Mouse (Mus musculus) bone marrow, adult 2 months (tissue): ENCODE measurements around the gene Usp2. TPM values are rescaled to one million over a fixed set of nuclear protein-coding genes. Genes with fewer than 3 reads are reported as not detected.

Experiments
- H3K27ac ChIP-seq: fragments of 200-500 bp; 2 replicates; pipeline ENCODE4 v1.5.1; 2012; ENCODE audit warnings: low read depth, mild to moderate bottlenecking, control low read depth, inconsistent platforms, low read length; ENCODE audit not compliant: control insufficient read depth, poor library complexity, insufficient read depth
- H3K4me1 ChIP-seq: fragments of 200-500 bp; 2 replicates; pipeline ENCODE4 v1.6.1; 2011; ENCODE audit warnings: low read length; ENCODE audit not compliant: control insufficient read depth, insufficient read depth
- H3K4me3 ChIP-seq: fragments of 200-500 bp; replicated peaks from 2 replicates; pipeline ENCODE3; 2011; ENCODE audit warnings: mild to moderate bottlenecking, low read depth, low read length, control low read depth; ENCODE audit not compliant: control insufficient read depth
- CTCF ChIP-seq: fragments of 200-500 bp; IDR thresholded peaks from 2 replicates; pipeline ENCODE4 v1.5.1; 2011; ENCODE audit warnings: low read length, control low read depth; ENCODE audit not compliant: control insufficient read depth, insufficient read depth
- POLR2A ChIP-seq: fragments of 200-500 bp; IDR thresholded peaks from 2 replicates; pipeline ENCODE4 v1.6.1; 2011; ENCODE audit warnings: low read depth, mild to moderate bottlenecking, control low read depth, low read length, borderline replicate concordance; ENCODE audit not compliant: control insufficient read depth
- WGBS: fragments of 180-500 bp; shearing (Covaris S2); methylation state at CpG from one replicate; pipeline ENCODE4 v1.1.7; 2018; 5-methylcytosine and 5-hydroxymethylcytosine counted together
- polyA plus RNA-seq: library from polyadenylated mRNA; stranded (reverse); fragments of >200 nt; gene quantifications from 2 replicates; pipeline ENCODE4 v1.2.4, GENCODE M21; 2011; ENCODE audit warnings: low replicate concordance; ENCODE audit not compliant: missing spikeins, insufficient read depth, insufficient read length

Usp2 gene
- polyA plus RNA-seq, 1 experiment: 2.6 TPM

DNA sequence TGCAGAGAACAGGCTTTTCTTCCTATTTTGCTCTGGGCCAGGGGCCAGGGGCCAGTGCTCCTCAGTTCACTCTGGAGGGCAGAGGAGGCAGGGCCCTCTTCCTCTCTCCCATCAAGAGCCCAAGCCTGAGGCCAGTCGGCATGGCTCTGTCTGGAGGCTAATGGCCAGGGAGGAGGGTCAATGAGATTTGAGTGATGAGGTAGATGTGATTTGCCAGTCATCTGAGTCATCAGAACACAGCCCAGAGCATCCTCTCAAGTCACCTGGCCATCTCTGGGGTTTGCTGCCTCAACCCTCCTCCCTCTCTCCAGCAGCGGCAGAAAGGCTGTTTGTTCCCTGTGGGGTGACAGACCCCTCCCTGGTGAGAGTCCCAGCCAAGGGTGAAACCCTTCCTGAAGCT is 66.5 kb downstream of the Usp2 start:
- WGBS: 29% methylated on average over 2 of the region's 2 CpGs
- TF ChIP-seq CTCF (no peak), POLR2A (no peak)
- Histone ChIP-seq H3K4me1 (peaks cover 1% of the 10 kb centered on the region; the same call in 1 of the 2 replicates), H3K4me3 (no peak overlapping the region), H3K27ac (no peak overlapping the region)

GRCm38 (mm10) chr9:44134101-44134850 is 67.5 kb downstream of the Usp2 start, which contains the start of gene Mcam:
Gene Mcam (plus strand): TSS chr9:44134469.
- Histone ChIP-seq H3K4me3 (peak within 1 kb of the TSS; percentile 10), H3K4me1 (peaks cover 1% of the 10 kb centered on the region; the same call in 1 of the 2 replicates), H3K27ac (no peak within 1 kb of the TSS; the same call in 1 of the 2 replicates)
- TF ChIP-seq POLR2A (no peak), CTCF (no peak)
- WGBS: 2% methylated on average over 55 of the region's 55 CpGs

- Histone ChIP-seq H3K4me3 (peak overlapping the region; percentile 10), H3K27ac (no peak overlapping the region; the same call in 1 of the 2 replicates), H3K4me1 (peaks cover 1% of the 10 kb centered on the region; the same call in 1 of the 2 replicates)
- TF ChIP-seq POLR2A (no peak), CTCF (no peak)
- WGBS: 3% methylated on average over 49 of the region's 49 CpGs
These were observed 68.3 kb downstream of the Usp2 start for GRCm38 (mm10) chr9:44134851-44135730.

DNA sequence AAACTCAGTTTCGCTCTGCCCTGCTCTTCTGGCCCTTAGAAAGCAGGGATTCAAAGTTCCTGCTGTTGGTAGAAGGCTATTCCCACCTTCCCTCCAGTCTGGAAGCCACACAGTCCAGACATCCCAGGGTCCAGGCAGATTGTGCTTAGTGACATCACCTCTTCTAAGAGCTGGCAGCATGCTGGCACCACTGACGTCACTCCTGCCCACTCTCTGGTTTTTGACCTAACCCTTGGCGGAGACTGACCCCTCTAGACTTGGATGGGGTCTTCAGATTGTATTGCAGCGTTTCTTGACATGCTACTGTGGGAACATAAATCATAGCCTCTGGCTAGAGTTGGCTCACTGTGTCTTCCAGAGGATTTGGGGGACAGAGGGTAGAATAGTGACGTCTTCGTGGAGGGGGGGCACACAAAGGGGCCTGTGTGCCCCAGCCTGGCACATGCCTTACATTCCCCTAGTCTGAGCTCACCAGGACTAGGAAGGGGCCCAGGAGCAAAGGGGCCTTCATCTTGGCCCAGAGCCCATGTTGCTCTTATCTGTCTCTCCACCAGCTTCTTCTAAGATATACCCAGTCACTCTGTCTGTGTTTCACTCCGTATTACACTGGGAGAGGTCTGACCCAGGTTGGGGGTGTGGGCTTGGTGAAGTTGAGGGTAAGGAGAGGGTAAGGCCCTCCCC is 69.0 kb downstream of the Usp2 start:
- Histone ChIP-seq H3K27ac (no peak overlapping the region), H3K4me1 (peaks cover 1% of the 10 kb centered on the region; the same call in 1 of the 2 replicates), H3K4me3 (no peak overlapping the region)
- TF ChIP-seq CTCF: no peak
- no peak for TF ChIP-seq POLR2A
- WGBS: 56% methylated on average over 7 of the region's 7 CpGs

DNA sequence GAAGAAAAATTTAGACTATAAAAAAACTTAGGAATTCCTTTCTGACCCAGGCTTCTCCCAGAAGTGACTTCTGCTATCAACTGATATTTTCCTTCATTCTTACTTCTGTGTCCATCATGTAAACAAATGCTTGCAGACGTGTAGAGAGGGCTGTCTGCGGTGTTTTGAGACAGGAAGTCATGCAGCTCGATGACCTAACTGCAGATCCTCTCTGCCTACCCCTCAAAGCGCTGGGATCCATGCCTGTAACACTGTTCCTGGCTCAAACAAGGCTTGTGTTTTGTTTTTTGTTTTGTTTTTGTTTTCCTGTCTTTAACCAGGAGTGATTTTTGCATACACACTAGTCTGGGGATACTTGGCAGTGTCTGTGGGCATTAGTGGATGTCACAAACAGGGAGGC is 71.0 kb downstream of the Usp2 start:
- Histone ChIP-seq H3K4me3 (no peak overlapping the region), H3K27ac (no peak overlapping the region), H3K4me1 (peaks cover 1% of the 10 kb centered on the region; the same call in 1 of the 2 replicates)
- 11% methylated on average over 4 of the region's 4 CpGs for WGBS
- TF ChIP-seq CTCF (no peak), POLR2A (no peak)

- no peak for TF ChIP-seq CTCF
- TF ChIP-seq POLR2A: no peak
- Histone ChIP-seq H3K27ac (no peak overlapping the region), H3K4me1 (peaks cover 1% of the 10 kb centered on the region; the same call in 1 of the 2 replicates), H3K4me3 (no peak overlapping the region)
- WGBS: 81% methylated on average over 5 of the region's 5 CpGs
These were observed 75.1 kb downstream of the Usp2 start for GRCm38 (mm10) chr9:44141951-44142350.

- TF ChIP-seq POLR2A: no peak
- no peak for TF ChIP-seq CTCF
- 85% methylated on average over 5 of the region's 5 CpGs for WGBS
- H3K27ac ChIP-seq: no peak overlapping the region
- no peaks in the 10 kb centered on the region for H3K4me1 ChIP-seq
- no peak overlapping the region for H3K4me3 ChIP-seq
These were observed 76.6 kb downstream of the Usp2 start for GRCm38 (mm10) chr9:44143421-44143820.

DNA sequence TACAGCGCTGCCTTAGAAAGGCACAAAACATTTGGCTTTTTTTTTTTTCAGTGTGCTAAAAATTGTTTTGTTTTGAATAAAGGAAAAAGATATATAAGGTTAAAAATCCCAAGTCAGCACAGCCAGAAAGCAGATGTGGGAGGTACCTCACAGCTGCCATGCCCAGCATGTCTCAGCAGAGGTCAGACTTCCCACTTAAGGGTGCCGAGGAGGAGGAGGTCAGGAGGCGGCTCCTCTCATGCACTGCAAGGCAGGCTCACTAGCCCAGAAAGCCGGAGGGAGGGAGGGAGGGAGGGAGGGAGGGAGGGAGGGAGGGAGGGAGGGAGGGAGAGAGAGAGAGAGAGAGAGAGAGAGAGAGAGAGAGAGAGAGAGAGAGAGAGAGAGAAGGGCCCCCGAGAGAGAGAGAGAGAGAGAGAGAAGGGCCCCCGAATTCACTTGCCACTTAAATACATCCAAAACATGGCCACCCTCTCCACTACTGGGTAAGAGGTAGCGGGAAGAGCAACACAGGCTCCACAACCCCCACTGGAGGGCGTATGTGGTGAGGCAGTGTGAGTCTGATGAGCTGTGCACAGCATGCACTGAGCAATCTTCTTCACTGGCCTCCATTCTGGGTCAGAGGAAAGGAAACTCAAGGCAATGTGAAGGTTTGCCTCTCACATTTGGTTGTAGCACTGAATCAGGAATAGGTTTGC is 77.3 kb downstream of the Usp2 start:
- WGBS: 55% methylated on average over 8 of the region's 8 CpGs

More for the DNA sequence above, 77.3 kb downstream of the Usp2 start:
- no peak for TF ChIP-seq CTCF
- no peak for TF ChIP-seq POLR2A
- Histone ChIP-seq H3K4me3 (no peak overlapping the region), H3K27ac (no peak overlapping the region), H3K4me1 (no peaks in the 10 kb centered on the region)
